Mouse (Mus musculus): ENCODE measurements at regions not wholly inside any gene's neighbourhood (a gene's known extent, or its start where the extent isn't known, plus 50 kb on each side); places are given as distances from the start of the nearest gene placed in this dataset.

DNA sequence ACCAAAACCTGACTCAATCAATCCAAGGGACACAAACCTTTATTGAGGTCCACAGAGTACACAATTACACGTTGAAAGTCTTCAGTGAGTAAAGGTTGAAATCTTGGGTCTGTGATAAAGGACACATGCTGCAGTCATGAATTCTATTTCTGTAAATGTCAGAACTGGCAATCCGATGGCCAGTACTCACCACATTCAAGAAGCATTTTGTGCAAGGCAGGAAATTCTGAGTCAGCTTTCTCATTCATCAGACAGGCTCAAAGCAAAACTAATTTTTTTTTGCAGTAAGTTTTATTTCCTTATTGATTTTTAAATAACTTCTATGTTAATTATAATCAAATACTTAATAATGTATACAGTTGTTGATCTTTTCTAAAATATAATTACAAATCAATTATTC is 616.7 kb downstream of the Efnb2 start:
- DNase-seq, result no peak

DNA sequence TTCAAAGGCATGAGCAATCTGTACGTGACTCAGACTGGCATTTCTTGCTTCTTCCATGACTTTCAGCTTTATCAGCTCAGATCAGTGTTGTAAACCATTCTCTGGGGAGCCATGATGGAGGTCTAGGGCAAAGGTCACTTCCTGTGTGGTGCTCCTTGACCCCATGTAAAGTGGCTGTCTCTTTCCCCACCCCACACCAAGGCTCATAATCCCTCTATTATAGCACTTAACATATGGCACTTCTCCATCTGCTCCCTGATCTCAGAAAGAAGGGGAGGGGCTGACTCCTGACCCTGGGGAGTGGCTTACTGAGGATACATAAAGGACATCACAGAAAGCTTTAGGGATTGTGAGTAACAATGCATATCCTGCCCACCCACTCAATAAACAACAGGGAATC is 623.1 kb downstream of the Efnb2 start:
- DNase-seq, result no peak

- no peak for DNase-seq
Measured at GRCm38 (mm10) chr8:8011151-8011550, 649.9 kb downstream of the Efnb2 start.

GRCm38 (mm10) chr8:7994905-7995304 is 666.1 kb downstream of the Efnb2 start:
- no peak for DNase-seq

DNA sequence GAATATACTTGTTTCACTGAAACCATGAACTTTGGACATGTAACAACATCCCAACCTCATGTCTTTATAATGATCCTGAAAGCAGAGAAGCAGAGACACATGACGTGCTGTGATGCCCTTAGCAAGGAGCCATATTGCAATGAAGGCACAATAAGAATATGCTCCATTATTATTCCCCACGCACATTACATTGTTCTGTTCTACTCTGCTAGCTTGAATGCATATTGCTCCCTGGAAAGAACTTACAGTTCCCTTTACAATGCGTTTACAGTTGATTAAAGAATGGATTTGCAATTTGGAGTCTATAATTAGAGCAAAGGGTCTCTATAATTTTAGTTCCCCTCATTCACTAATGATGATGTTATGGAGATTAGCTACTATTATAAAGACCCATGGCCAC is 672.2 kb downstream of the Efnb2 start:
- no peak for DNase-seq

DNA sequence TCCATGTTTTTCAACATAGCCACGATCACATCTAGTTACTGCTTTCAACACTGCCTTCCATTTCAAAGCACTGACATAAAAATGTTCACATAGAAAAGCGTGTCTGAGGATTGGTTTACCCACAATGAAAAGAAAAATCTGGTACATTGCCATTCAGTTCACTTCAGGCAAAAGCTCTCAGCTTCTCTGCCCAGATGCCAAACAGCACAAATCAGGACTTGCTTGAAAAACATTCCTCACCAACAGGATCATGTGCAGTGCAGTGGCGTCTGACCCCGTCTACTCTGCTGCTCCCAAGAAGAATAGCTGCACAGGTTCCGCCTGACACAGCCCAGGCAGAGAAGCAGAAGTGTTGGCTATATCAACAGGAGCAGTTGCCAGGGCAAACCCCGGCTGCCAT is 684.0 kb downstream of the Efnb2 start:
- no peak for DNase-seq

GRCm38 (mm10) chr8:7973791-7974190 is 687.3 kb downstream of the Efnb2 start:
- DNase-seq, result no peak

DNA sequence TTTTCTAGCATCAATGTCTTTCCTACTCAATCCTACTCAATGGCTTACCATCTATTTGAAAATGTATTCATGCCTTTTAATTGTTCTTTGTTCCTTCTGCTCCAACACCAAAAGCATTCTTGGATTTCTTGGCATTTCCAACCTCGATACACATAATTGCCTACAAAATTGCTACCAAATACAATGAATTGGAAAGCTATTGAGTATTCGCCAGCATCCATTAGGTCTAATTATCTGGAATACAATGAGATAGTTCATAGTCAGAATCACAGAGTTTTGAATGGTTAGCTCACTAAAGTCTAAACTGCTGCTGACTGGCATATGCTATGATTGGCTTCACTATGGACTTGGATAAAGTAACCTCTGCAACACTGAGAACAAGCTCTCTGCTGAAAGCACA is 696.8 kb downstream of the Efnb2 start:
- no peak for DNase-seq

GRCm38 (mm10) chr8:7956745-7957144 is 704.3 kb downstream of the Efnb2 start:
- DNase-seq, result no peak

DNA sequence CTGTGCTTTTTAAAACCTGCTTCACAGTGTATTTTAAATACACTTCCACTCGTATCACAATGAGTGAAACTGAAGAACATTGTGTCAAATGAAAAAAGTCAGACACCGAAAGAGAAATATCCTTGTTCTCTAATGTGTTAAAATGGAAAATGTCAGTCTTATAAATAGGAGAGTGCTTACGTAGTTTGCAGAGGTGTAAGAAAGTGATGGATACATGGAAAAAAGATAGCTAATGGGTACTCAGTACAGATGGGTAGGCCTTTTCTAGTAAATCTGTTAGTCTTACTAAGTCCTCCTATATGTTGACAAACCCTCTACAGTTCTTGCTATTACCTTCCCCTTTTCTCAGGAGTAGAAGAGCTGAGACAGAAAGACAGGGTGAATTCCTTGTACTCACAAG is 706.2 kb downstream of the Efnb2 start:
- no peak for DNase-seq

DNA sequence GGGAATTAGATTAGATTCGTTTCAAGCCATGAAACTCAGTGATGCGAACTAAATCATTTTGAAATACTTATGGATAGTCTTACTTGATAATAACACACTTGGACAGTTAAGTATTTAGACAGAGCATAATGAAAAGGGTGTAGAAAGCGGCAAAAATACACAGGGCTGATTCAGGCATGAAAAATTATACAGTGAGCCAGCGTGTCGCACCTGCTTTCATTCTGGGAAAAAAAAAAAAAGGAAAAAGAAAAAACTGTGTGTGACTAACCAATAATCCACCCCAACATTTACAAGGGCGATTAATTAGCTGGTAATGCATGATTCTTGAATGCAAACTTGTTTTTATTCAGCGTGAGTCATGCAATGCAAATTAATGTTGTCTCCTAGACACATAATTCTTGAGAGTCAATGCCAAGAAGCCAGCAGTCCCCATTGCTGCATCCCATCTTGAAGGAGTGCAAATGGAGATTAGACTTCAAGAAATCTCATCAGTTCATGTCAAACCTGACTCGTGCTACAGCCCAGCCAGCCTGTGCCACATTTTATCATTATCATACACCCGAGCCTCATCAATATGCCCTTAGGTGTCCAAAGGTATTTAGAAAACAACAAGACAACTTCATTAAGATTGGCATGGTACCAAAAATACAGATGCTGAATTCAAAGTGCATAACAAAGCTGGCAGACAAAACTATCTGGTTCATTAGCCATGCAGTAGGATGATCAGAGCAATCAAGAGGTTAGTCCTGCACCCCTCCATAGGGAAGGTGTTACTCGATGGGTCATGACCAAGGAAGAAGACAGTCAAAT is 714.9 kb downstream of the Efnb2 start:
- no peak for DNase-seq

GRCm38 (mm10) chr8:7936596-7936995 is 724.4 kb downstream of the Efnb2 start:
- no peak for DNase-seq

DNA sequence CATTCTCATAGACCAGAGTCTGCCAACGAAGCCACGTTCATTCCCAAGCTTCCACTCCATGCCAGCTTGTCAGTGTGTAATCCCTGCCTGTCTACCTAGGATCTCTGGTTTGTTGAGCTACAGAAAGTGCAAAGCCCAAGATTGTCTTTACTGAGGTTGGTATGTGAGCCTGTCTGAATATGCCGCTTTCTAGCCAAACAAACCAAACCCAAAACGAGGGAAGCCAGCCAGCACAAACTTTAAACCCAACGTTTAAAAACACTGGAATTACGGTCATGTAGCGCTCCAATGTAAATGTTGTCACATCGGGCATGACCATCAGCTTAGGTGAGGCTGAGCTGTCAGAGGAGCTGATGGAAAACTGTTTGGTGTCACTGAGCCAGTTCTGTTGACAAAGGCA is 741.6 kb downstream of the Efnb2 start:
- DNase-seq, result no peak

GRCm38 (mm10) chr8:7894338-7894737 is 766.7 kb downstream of the Efnb2 start:
- no peak for DNase-seq

- no peak for DNase-seq
Measured at GRCm38 (mm10) chr8:7853169-7853568, 807.9 kb downstream of the Efnb2 start.

GRCm38 (mm10) chr8:7850573-7850972 is 810.5 kb downstream of the Efnb2 start:
- no peak for DNase-seq

DNA sequence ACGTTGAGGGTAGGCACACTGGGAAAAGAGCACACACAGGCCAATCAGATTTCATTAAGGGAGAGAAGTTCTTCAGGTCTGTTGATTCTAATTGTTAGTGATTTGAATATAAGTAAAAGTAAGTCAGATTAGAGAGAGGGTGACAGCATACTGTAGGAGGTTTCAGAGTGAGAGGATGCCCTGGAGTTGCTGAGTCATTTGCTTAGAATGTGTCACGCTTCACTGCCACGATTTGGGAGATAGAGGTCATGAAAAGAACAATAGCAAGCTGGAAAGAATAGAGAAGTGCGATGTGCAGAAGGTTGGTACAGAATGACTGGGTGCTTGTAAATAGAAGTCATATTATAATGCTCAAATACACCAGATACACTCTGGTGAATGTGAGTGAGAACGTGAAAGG is 829.1 kb downstream of the Efnb2 start:
- DNase-seq, result no peak

- no peak for DNase-seq
Measured at GRCm38 (mm10) chr8:7827811-7828210, 833.2 kb downstream of the Efnb2 start.

DNA sequence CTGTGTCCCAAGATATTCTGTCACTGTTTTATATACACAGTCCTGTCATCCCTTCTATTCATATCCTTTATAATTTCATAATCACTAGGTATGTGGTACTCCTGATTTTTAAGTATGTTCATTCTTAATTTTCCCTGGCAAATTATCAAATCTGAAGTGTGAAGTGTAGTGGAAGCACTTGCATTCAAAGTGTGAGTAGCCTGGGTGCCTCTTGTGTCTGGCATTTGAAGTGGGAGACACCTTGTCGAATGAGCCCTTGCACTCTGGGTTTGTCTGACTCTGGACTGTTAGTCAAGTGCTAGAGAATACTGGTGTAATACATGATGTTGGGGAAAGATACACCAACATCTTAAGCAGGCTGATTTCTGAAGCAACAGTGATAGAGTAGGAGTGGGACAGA is 852.6 kb downstream of the Efnb2 start:
- no peak for DNase-seq

DNA sequence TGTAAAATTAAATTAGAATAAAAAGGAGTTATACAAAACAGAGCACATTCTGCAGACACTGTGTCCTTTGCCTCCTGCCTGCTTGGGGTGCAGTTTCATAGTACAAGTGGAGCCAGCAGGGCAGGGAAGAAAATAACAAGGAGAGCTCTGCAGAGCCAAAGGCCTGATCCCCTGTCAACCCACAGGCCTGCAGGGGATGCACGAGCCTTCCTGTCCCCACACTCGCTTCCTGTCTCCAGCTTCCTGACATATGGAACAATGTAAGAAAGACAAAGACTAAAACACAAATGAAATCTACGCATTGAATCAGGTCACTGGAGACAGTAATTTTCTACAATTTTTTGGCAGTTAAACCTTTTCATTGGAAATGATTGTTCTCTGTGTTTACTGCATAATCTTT is 861.8 kb downstream of the Efnb2 start:
- no peak for DNase-seq

- DNase-seq, result no peak
Measured at GRCm38 (mm10) chr8:7796156-7796555, 864.9 kb downstream of the Efnb2 start.

GRCm38 (mm10) chr8:7763820-7764219 is 897.2 kb downstream of the Efnb2 start:
- no peak for DNase-seq

DNA sequence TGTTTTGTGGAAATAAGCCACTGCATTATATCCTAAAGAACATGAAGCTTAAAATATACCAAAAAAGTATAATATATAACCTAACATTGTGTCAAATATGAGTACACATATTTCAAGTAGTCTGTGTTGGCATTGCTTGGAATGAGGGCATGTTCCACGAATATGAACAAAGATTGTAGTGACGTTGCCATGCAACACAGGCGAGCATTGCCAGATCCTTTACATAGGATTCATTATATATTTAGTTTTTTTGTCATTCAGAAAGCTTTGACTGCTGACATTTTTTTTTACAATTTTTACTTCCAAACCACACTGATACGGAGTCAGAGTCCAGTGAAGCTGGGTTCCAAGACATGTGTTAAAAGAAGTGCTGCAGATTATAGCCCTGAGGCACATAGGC is 900.1 kb downstream of the Efnb2 start:
- no peak for DNase-seq

DNA sequence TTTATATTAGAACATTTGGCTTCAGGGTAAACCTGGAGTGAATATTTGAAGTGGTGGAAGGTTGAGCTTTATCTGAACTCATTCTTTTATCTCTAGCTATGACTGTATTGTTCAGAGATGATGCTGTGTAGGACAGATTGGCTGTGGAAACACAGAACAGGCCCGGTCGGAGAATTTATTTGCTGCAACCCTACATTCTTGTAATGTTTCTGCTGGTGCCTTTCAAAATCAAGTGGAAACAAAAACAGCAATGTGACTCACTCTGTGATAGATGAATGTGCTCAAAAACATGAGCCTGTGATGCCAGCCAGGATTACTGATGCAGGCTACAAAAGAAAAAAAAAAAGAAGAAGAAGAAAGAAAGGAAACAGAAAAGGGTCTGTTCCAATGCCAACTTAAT is 928.3 kb downstream of the Efnb2 start:
- DNase-seq, result no peak

- DNase-seq, result no peak
Measured at GRCm38 (mm10) chr8:7721880-7722279, 939.2 kb downstream of the Efnb2 start.

Data from cerebellum, adult 18-20 months (tissue).